Mouse (Mus musculus): ENCODE data around the gene Krt83. TPM values are rescaled to one million over a fixed set of nuclear protein-coding genes. Genes with fewer than 3 reads are reported as not detected.

The Krt83 gene
- total RNA-seq, 2 experiments from 2014 or later = not detected

- no peak for ATAC-seq (replicated peaks; ENCODE audit: low FRiP score, poor library complexity, severe bottlenecking)
Observed at GRCm38 (mm10) chr15:101479666-101480060, 11.6 kb downstream of the Krt83 start.

- ATAC-seq (replicated peaks; ENCODE audit: low FRiP score, poor library complexity, severe bottlenecking) = no peak
Observed at GRCm38 (mm10) chr15:101479007-101479665, 12.2 kb downstream of the Krt83 start.

- no peak for ATAC-seq (replicated peaks; ENCODE audit: low FRiP score, poor library complexity, severe bottlenecking)
Observed at GRCm38 (mm10) chr15:101472952-101473528, 18.3 kb downstream of the Krt83 start, which contains the start of gene Krt86. TSS of gene Krt86 (plus strand) at chr15:101473478.

- ATAC-seq (replicated peaks; ENCODE audit: low FRiP score, poor library complexity, severe bottlenecking) = no peak
Observed at GRCm38 (mm10) chr15:101469093-101469492, 22.2 kb downstream of the Krt83 start.

GRCm38 (mm10) chr15:101463651-101464050 is 27.7 kb downstream of the Krt83 start, which contains the start of gene Krt81:
TSS of gene Krt81 (minus strand) at chr15:101463751.
- ATAC-seq (replicated peaks; ENCODE audit: low FRiP score, poor library complexity, severe bottlenecking) = no peak

GRCm38 (mm10) chr15:101459283-101459682 is 32.0 kb downstream of the Krt83 start:
- ATAC-seq (replicated peaks; ENCODE audit: low FRiP score, poor library complexity, severe bottlenecking) = no peak

GRCm38 (mm10) chr15:101458361-101458930 is 32.9 kb downstream of the Krt83 start:
- ATAC-seq (replicated peaks; ENCODE audit: low FRiP score, poor library complexity, severe bottlenecking) = no peak

GRCm38 (mm10) chr15:101455891-101456290 is 35.4 kb downstream of the Krt83 start:
- no peak for ATAC-seq (replicated peaks; ENCODE audit: low FRiP score, poor library complexity, severe bottlenecking)

- ATAC-seq (replicated peaks; ENCODE audit: low FRiP score, poor library complexity, severe bottlenecking) = no peak
Observed at GRCm38 (mm10) chr15:101455292-101455691, 36.0 kb downstream of the Krt83 start.

- no peak for ATAC-seq (replicated peaks; ENCODE audit: low FRiP score, poor library complexity, severe bottlenecking)
Observed at GRCm38 (mm10) chr15:101454774-101455173, 36.5 kb downstream of the Krt83 start.

- peak; percentile 59; the same call in 1 of the 2 replicates for ATAC-seq (replicated peaks; ENCODE audit: low FRiP score, poor library complexity, severe bottlenecking)
Observed at GRCm38 (mm10) chr15:101453093-101453736, 38.1 kb downstream of the Krt83 start.

- ATAC-seq (replicated peaks; ENCODE audit: low FRiP score, poor library complexity, severe bottlenecking) = no peak
Observed at GRCm38 (mm10) chr15:101447444-101447843, 43.9 kb downstream of the Krt83 start, which contains the start of gene Krt88. TSS of gene Krt88 (plus strand) at chr15:101447744.

- no peak for ATAC-seq (replicated peaks; ENCODE audit: low FRiP score, poor library complexity, severe bottlenecking)
Observed at GRCm38 (mm10) chr15:101446572-101446971, 44.7 kb downstream of the Krt83 start.

GRCm38 (mm10) chr15:101440837-101441236 is 50.5 kb downstream of the Krt83 start:
- no peak for ATAC-seq (replicated peaks; ENCODE audit: low FRiP score, poor library complexity, severe bottlenecking)

- ATAC-seq (replicated peaks; ENCODE audit: low FRiP score, poor library complexity, severe bottlenecking) = no peak
Observed at GRCm38 (mm10) chr15:101438555-101438954, 52.8 kb downstream of the Krt83 start, which contains the start of gene Krt87. TSS of gene Krt87 (minus strand) at chr15:101438804.

GRCm38 (mm10) chr15:101436611-101437010 is 54.7 kb downstream of the Krt83 start:
- no peak for ATAC-seq (replicated peaks; ENCODE audit: low FRiP score, poor library complexity, severe bottlenecking)

Other genes starting within 250 kb of the Krt83 start
- gene Nr4a1, start 237.2 kb downstream of the Krt83 start, total RNA-seq (2015; ENCODE audit: low replicate concordance) = 3.3 and 11.3 TPM in 2 replicates
- 6.0 and 15.7 TPM in 2 replicates for gene Nr4a1, start 237.2 kb downstream of the Krt83 start, total RNA-seq (2017; ENCODE audit: low replicate concordance)
- gene Atg101, start 207.2 kb downstream of the Krt83 start, total RNA-seq (2015; ENCODE audit: low replicate concordance) = 7.9 and 14.2 TPM in 2 replicates
- gene Atg101, start 207.2 kb downstream of the Krt83 start, total RNA-seq (2017; ENCODE audit: low replicate concordance) = 13.0 and 14.1 TPM in 2 replicates
- not detected in 2 replicates for gene 6030408B16Rik, start 198.3 kb downstream of the Krt83 start, total RNA-seq (2015; ENCODE audit: low replicate concordance)
- not detected in 2 replicates for gene 6030408B16Rik, start 198.3 kb downstream of the Krt83 start, total RNA-seq (2017; ENCODE audit: low replicate concordance)
- gene Krt80, start 121.3 kb downstream of the Krt83 start, total RNA-seq (2015; ENCODE audit: low replicate concordance) = 9.4 and 9.6 TPM in 2 replicates
- 2.4 TPM in 2 replicates for gene Krt80, start 121.3 kb downstream of the Krt83 start, total RNA-seq (2017; ENCODE audit: low replicate concordance)
- not detected in 2 replicates for gene Krt7, start 80.5 kb downstream of the Krt83 start, total RNA-seq (2015; ENCODE audit: low replicate concordance)
- gene Krt7, start 80.5 kb downstream of the Krt83 start, total RNA-seq (2017; ENCODE audit: low replicate concordance) = 1.2 and 5.6 TPM in 2 replicates
- gene Krt87, start 52.7 kb downstream of the Krt83 start, total RNA-seq (2015; ENCODE audit: low replicate concordance) = not detected in 2 replicates
- gene Krt87, start 52.7 kb downstream of the Krt83 start, total RNA-seq (2017; ENCODE audit: low replicate concordance) = not detected in 2 replicates
- gene Krt88, start 43.8 kb downstream of the Krt83 start, total RNA-seq (2015; ENCODE audit: low replicate concordance) = not detected in 2 replicates
- not detected in 2 replicates for gene Krt88, start 43.8 kb downstream of the Krt83 start, total RNA-seq (2017; ENCODE audit: low replicate concordance)
- gene Krt81, start 27.8 kb downstream of the Krt83 start, total RNA-seq (2015; ENCODE audit: low replicate concordance) = not detected in 2 replicates
- not detected in 2 replicates for gene Krt81, start 27.8 kb downstream of the Krt83 start, total RNA-seq (2017; ENCODE audit: low replicate concordance)
- gene Krt86, start 18.0 kb downstream of the Krt83 start, total RNA-seq (2015; ENCODE audit: low replicate concordance) = not detected in 2 replicates
- not detected in 2 replicates for gene Krt86, start 18.0 kb downstream of the Krt83 start, total RNA-seq (2017; ENCODE audit: low replicate concordance)
- gene Gm49425, start 25.7 kb upstream of the Krt83 start, total RNA-seq (2015; ENCODE audit: low replicate concordance) = not detected in 2 replicates
- not detected in 2 replicates for gene Gm49425, start 25.7 kb upstream of the Krt83 start, total RNA-seq (2017; ENCODE audit: low replicate concordance)
- gene Krt84, start 41.3 kb upstream of the Krt83 start, total RNA-seq (2015; ENCODE audit: low replicate concordance) = not detected in 2 replicates
- gene Krt84, start 41.3 kb upstream of the Krt83 start, total RNA-seq (2017; ENCODE audit: low replicate concordance) = not detected in 2 replicates
- gene Krt82, start 59.2 kb upstream of the Krt83 start, total RNA-seq (2015; ENCODE audit: low replicate concordance) = not detected in 2 replicates
- not detected in 2 replicates for gene Krt82, start 59.2 kb upstream of the Krt83 start, total RNA-seq (2017; ENCODE audit: low replicate concordance)
- not detected in 2 replicates for gene Krt90, start 71.4 kb upstream of the Krt83 start, total RNA-seq (2015; ENCODE audit: low replicate concordance)
- gene Krt90, start 71.4 kb upstream of the Krt83 start, total RNA-seq (2017; ENCODE audit: low replicate concordance) = not detected in 2 replicates
- gene Krt75, start 82.4 kb upstream of the Krt83 start, total RNA-seq (2015; ENCODE audit: low replicate concordance) = not detected in 2 replicates
- gene Krt75, start 82.4 kb upstream of the Krt83 start, total RNA-seq (2017; ENCODE audit: low replicate concordance) = not detected in 2 replicates
- gene Gm5414, start 136.7 kb upstream of the Krt83 start, total RNA-seq (2015; ENCODE audit: low replicate concordance) = not detected in 2 replicates
- gene Gm5414, start 136.7 kb upstream of the Krt83 start, total RNA-seq (2017; ENCODE audit: low replicate concordance) = not detected in 2 replicates
- not detected in 2 replicates for gene Gm5478, start 155.9 kb upstream of the Krt83 start, total RNA-seq (2015; ENCODE audit: low replicate concordance)
- gene Gm5478, start 155.9 kb upstream of the Krt83 start, total RNA-seq (2017; ENCODE audit: low replicate concordance) = not detected in 2 replicates
- not detected in 2 replicates for gene Krt6b, start 188.8 kb upstream of the Krt83 start, total RNA-seq (2015; ENCODE audit: low replicate concordance)
- gene Krt6b, start 188.8 kb upstream of the Krt83 start, total RNA-seq (2017; ENCODE audit: low replicate concordance) = not detected in 2 replicates
- not detected in 2 replicates for gene Krt6a, start 202.8 kb upstream of the Krt83 start, total RNA-seq (2015; ENCODE audit: low replicate concordance)
- gene Krt6a, start 202.8 kb upstream of the Krt83 start, total RNA-seq (2017; ENCODE audit: low replicate concordance) = not detected in 2 replicates
- gene Krt5, start 221.4 kb upstream of the Krt83 start, total RNA-seq (2015; ENCODE audit: low replicate concordance) = not detected in 2 replicates
- gene Krt5, start 221.4 kb upstream of the Krt83 start, total RNA-seq (2017; ENCODE audit: low replicate concordance) = not detected in 2 replicates

Measured in erythroblast, adult 5-6 weeks (primary cell).